In the genomic region with DNA sequence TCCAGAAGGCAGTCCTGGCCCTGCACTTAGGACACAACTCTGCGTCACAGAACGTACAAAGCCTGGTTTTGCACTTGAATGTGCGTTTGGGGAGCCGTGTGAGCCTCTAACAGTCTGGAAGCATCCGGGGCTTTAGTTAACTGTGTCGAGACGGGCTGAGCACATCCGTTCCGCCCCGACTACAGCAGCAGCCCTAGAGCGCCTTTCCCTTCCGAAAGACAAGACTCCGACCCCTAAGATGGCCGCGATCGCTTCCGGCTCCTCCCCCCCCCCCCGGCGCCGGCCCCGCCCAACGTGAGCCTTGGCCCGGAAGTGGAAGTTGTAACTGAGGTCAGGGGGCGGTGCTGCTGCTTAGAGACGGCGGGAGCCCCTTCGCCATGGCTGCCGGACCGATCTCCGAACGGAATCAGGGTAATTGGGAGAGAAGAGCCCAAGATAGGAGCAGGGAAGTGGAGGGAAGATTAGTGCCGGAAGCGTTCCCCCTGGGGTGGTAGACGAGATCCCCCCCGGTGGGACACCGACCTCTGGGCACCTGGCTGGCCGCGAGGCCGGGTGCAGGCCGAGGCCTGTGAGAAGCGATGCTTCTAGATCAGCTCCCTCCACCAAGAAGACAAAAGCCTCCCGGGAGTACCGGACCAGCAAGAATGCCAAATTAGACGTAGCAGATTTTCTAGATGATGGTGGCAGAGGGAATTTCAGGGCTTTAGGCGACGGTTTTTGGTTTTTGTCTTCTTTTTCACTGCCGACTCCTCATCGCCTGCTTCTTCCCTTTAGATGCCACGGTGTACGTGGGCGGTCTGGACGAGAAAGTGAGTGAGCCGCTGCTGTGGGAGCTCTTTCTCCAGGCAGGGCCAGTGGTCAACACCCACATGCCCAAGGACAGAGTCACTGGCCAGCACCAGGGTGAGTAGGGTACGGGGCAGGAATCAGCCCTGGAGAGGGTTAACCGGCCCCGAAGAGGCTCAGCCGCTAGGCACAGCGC, we compare ENCODE assay signal across 7 mouse cellular contexts. TPM values are rescaled to one million over a fixed set of nuclear protein-coding genes. Genes with fewer than 3 reads are reported as not detected.
A peak's percentile ranks its signal among the peaks of the same experiment; 100 is the strongest.
DNase-seq lines count a peak whose midpoint lies in the region; ATAC-seq lines count a peak whose summit lies in the region.

A gene (plus strand): TSS at position 136 of the 982 bp plus-strand sequence.

- peak; percentile 91 for DNase-seq in adipocyte (ENCODE audit: low spot score)
- peak; percentile 67 to 75 for DNase-seq in gastrocnemius, adult 8-10 months (ENCODE audit: low spot score in 2 of 2)
- peak; percentile 97 for DNase-seq in induced T-regulatory cell, adult 2 months (ENCODE audit: low read depth)
- DNase-seq in left cerebral cortex, postnatal 14 days (ENCODE audit: low spot score in 2 of 2) = peak; percentile 80 to 93
- DNase-seq in mesoderm, embryonic 11.5 days (ENCODE audit: low read depth, low spot score) = peak; percentile 89
- DNase-seq in right cerebral cortex, postnatal 36 days (ENCODE audit: low spot score in 2 of 2) = peak; percentile 75 to 82

- intact Hi-C loops in left cerebral cortex, postnatal 14 days (cut with DNase I) = no loop called here

- ATAC-seq in common myeloid progenitor, adult 5-6 weeks (replicated peaks; ENCODE audit: low read depth, poor library complexity, severe bottlenecking) = peak; percentile 89

RNA-seq across cellular contexts. Expression of the gene that starts here (rescaled TPM):
- 30.4 and 37.3 TPM in 2 replicates for total RNA-seq in common myeloid progenitor, adult 5-6 weeks (2017)
- total RNA-seq in gastrocnemius, adult 8-10 months (2022) = 10 to 100 TPM in 3 of 4 experiments, 1 to 10 TPM in 1; 9.9 to 12.9 (median 11.6) TPM
- total RNA-seq in left cerebral cortex, postnatal 14 days (2021) = 10 to 100 TPM; 43.4 to 46.8 TPM

Comparison
In these comparisons a context has a peak if more than half of its experiments do, and no peak if none do; other contexts are left out.
1. Peak in every context shown above with its lines: DNase-seq and ATAC-seq.